Mouse (Mus musculus) hindbrain, embryonic 11.5 days (tissue): ENCODE measurements at regions not wholly inside any gene's neighbourhood (a gene's known extent, or its start where the extent isn't known, plus 50 kb on each side); places are given as distances from the start of the nearest gene placed in this dataset.

Source experiments
- ATAC-seq: fragments of 200-750 bp; cut with Nextera tagmentation; 2 replicates; pipeline ENCODE4 v1.8.0; 2017; ENCODE audit warnings: mild to moderate bottlenecking, moderate TSS enrichment, moderate library complexity; ENCODE audit not compliant: low FRiP score
- DNase-seq: peaks from one replicate; pipeline ENCODE4 v3.0.0-alpha.2; 2015; ENCODE audit warnings: low spot score
- H3K27ac ChIP-seq: fragments of 300-500 bp; sonication (generic); 2 replicates; pipeline ENCODE4 v1.5.1; 2014; ENCODE audit warnings: mild to moderate bottlenecking, low read depth, low read length
- H3K27me3 ChIP-seq: fragments of 300-500 bp; sonication (generic); 2 replicates; pipeline ENCODE4 v1.6.1; 2014; ENCODE audit warnings: mild to moderate bottlenecking, low read length, moderate library complexity, mixed read lengths; ENCODE audit not compliant: control insufficient read depth, insufficient read depth
- H3K36me3 ChIP-seq: fragments of 300-500 bp; sonication (generic); 2 replicates; pipeline ENCODE4 v1.6.1; 2014; ENCODE audit warnings: mild to moderate bottlenecking, low read length, moderate library complexity, mixed read lengths; ENCODE audit not compliant: control insufficient read depth, insufficient read depth
- H3K4me1 ChIP-seq: fragments of 300-500 bp; sonication (generic); replicated peaks from 2 replicates; pipeline ENCODE4 v1.6.1; 2014; ENCODE audit warnings: low read length, mixed read lengths; ENCODE audit not compliant: control insufficient read depth, insufficient read depth
- H3K4me2 ChIP-seq: fragments of 300-500 bp; sonication (generic); replicated peaks from 2 replicates; pipeline ENCODE4 v1.6.1; 2014; ENCODE audit warnings: mild to moderate bottlenecking, low read depth, low read length
- H3K4me3 ChIP-seq: fragments of 300-500 bp; sonication (generic); 2 replicates; pipeline ENCODE4 v1.5.1; 2014; ENCODE audit warnings: low read depth, low read length
- H3K9ac ChIP-seq: fragments of 300-500 bp; sonication (generic); 2 replicates; pipeline ENCODE4 v1.6.1; 2014; ENCODE audit warnings: low read depth, low read length
- H3K9me3 ChIP-seq: fragments of 300-500 bp; sonication (generic); 2 replicates; pipeline ENCODE4 v1.6.1; 2016; ENCODE audit warnings: low read length; ENCODE audit not compliant: control insufficient read depth
- WGBS: fragments of 180-500 bp; shearing (Covaris S2); extraction: QIAGEN DNeasy Blood & Tissue Kit; methylation state at CpG from one replicate; pipeline ENCODE4 v1.1.7; 2014; 5-methylcytosine and 5-hydroxymethylcytosine counted together

DNA sequence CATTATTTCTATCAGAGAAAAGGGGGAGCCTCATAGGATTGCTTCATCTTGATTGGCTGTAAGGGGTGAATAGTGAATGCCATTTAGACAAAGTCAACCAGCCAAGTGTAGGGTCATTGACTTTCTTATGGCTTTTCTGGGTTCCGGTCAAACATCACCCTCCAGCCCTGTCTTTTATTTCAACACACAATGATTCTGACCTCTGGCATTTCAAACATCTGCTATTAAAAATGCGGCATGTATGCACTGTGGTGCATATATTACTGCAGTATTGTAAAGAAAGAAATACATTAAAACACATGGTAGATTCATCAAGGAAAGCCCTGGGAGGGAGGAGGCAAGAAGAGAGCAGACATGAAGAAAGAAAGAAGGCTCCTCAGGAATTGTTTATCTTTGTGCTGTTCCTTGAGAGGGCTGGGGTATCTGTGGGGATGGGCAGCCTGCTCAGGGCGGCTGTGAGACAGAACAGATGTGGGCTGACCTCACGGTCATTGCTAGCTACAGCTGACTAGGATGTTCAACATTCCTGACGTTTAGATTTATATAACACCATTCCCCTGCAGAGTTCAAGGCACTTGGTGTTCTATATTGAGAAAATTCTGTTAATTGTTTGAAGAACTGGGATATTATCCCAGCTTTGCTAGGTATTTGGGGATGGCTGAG, 303.5 kb upstream of the Ppp2r3a start:
- Histone ChIP-seq H3K4me1 (0 out of 2 replicates have a peak, but pooled peaks cover 2% of the 10 kb centered on the region), H3K4me2 (no peak overlapping the region), H3K36me3 (no peaks in the 10 kb centered on the region), H3K27ac (no peak overlapping the region), H3K9me3 (no peaks in the 10 kb centered on the region), H3K27me3 (no peaks in the 10 kb centered on the region), H3K4me3 (no peak overlapping the region), H3K9ac (no peak overlapping the region)
- DNase-seq (no peak), ATAC-seq (no peak)
- 38% methylated on average over 5 of the region's 5 CpGs for WGBS

DNA sequence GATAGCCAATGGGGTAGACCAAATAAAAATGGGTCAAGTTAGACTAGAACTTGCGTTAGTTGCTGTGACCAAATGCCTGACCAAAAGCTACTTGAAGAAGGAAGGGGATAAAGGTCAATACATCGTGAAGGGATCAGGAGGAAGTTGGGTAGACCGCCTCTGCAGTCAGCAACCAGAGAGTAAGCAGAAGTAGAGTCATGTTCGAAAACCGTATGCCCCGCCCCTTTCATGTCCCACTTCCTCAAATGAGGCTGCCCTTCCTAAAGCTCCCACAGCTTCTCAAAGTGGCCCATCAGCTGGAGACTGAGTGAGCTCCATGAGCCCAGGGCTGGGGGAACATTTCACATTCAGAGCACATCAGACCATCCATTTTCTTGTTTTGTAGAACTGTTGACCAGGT, 301.2 kb upstream of the Ppp2r3a start:
- Histone ChIP-seq H3K9me3 (no peaks in the 10 kb centered on the region), H3K4me1 (0 out of 2 replicates have a peak, but pooled peaks cover 2% of the 10 kb centered on the region), H3K4me3 (no peak overlapping the region), H3K4me2 (no peak overlapping the region), H3K36me3 (no peaks in the 10 kb centered on the region), H3K9ac (no peak overlapping the region), H3K27ac (no peak overlapping the region), H3K27me3 (no peaks in the 10 kb centered on the region)
- DNase-seq (no peak), ATAC-seq (no peak)
- WGBS: 91% methylated on average over 6 of the region's 6 CpGs

DNA sequence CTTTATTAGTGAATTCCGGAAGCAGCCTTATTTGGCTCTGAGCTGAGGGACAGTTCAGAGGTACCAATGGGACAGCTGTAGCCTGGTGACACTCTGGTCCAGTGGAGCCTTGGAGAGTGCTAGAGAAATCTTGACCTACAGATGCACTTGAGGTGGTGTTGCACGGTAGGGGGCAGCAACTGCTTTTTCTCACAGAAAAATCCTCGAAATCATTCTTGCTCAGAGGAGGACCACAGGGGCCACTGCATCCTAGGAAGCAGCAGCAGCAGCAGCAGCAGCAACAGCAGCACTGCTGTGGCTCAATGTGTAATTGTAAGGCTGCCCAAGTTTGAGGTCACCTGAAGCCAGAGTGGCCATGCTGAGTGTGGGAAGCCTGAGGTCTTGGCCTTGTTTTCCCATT, 299.7 kb upstream of the Ppp2r3a start:
- no peak overlapping the region for H3K9ac ChIP-seq
- H3K27ac ChIP-seq: no peak overlapping the region
- no peaks in the 10 kb centered on the region for H3K36me3 ChIP-seq
- H3K4me2 ChIP-seq: no peak overlapping the region
- H3K4me3 ChIP-seq: no peak overlapping the region
- 0 out of 2 replicates have a peak, but pooled peaks cover 2% of the 10 kb centered on the region for H3K4me1 ChIP-seq
- 67% methylated on average over 3 of the region's 3 CpGs for WGBS
- DNase-seq (no peak), ATAC-seq (no peak)
- H3K27me3 ChIP-seq: no peaks in the 10 kb centered on the region
- H3K9me3 ChIP-seq: no peaks in the 10 kb centered on the region

DNA sequence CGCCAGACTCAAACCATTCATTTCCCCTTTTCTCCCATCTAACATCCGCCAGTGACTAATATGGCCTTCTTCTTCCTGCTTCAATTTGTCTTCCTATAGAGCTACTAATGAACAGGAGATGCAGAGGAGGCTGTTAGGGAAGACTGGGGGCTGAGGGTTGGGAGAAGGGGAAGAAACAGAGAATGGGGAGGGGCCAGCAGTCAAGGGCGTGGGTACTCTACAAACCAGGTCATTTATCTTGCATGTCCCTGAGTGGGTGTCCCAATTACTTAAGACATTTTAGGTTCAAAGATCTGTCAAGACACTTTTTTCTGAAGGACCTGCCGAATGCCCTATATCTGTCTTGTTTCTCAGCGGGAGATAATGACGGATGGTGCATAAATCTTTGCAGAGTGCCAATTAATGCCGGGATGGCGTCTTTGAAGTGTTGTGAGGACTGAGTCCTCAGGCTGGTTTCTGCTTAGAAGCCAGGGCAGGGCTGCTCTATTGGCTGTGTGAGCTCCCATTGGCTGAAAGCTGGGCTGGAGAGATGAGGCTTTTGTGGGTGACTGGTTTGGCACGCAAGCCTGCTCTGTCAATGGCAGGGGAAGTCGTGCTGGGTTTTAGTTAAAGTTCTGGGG, 294.7 kb upstream of the Ppp2r3a start:
- DNase-seq (no peak), ATAC-seq (no peak)
- no peaks in the 10 kb centered on the region for H3K36me3 ChIP-seq
- no peaks in the 10 kb centered on the region for H3K4me1 ChIP-seq
- no peaks in the 10 kb centered on the region for H3K9me3 ChIP-seq
- no peak overlapping the region for H3K9ac ChIP-seq
- no peaks in the 10 kb centered on the region for H3K27me3 ChIP-seq
- H3K27ac ChIP-seq: no peak overlapping the region
- H3K4me3 ChIP-seq: no peak overlapping the region
- 61% methylated on average over 10 of the region's 10 CpGs for WGBS
- H3K4me2 ChIP-seq: no peak overlapping the region

DNA sequence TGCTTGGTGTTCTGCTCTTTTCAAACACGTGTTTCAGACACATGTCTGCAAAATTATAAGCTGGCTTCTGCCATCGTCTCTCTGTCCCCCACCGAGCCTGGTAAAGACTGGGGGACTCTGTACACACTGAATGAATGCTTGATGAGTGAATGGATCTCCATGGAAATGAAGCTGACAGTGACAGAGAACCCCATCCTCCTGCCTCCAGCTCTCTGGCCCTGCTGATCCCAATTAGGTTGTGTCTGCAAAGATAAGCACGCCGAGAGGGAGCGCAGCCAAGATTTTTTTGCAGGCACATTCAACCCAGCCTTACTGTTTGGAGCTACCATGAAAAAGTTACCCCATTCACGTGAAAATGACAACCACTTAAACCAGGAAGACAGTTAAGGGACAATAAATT, 266.5 kb upstream of the Ppp2r3a start:
- Histone ChIP-seq H3K4me1 (no peaks in the 10 kb centered on the region), H3K27ac (no peak overlapping the region), H3K4me3 (no peak overlapping the region), H3K27me3 (no peaks in the 10 kb centered on the region), H3K9ac (no peak overlapping the region), H3K36me3 (no peaks in the 10 kb centered on the region), H3K4me2 (no peak overlapping the region), H3K9me3 (no peaks in the 10 kb centered on the region)
- ATAC-seq: no peak
- DNase-seq: peak; percentile 6
- 54% methylated on average over 7 of the region's 7 CpGs for WGBS

DNA sequence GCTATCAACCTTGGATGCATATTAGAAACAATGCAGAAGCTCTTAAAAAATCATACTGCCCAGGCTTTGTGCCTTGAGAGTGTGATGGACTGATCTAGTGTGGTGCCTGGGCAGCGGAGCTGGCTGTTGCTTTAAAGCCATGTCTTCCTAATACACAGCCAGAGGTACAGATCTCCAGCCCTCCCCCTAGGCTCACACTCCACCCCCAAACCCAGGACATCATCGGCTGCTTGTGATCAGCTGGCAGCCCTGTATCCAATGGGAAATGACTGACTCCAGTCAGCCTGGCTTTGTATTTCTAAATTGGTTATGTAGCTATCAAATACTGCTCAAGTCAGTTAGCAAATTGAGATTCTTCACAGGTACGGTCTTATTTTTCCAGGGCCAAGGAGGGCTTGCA, 259.2 kb upstream of the Ppp2r3a start:
- H3K4me1 ChIP-seq: no peaks in the 10 kb centered on the region
- no peaks in the 10 kb centered on the region for H3K9me3 ChIP-seq
- no peak overlapping the region for H3K9ac ChIP-seq
- ATAC-seq (no peak), DNase-seq (no peak)
- no peak overlapping the region for H3K4me2 ChIP-seq
- WGBS: 78% methylated on average over 3 of the region's 3 CpGs
- no peak overlapping the region for H3K4me3 ChIP-seq
- H3K27ac ChIP-seq: no peak overlapping the region
- no peaks in the 10 kb centered on the region for H3K27me3 ChIP-seq
- no peaks in the 10 kb centered on the region for H3K36me3 ChIP-seq

DNA sequence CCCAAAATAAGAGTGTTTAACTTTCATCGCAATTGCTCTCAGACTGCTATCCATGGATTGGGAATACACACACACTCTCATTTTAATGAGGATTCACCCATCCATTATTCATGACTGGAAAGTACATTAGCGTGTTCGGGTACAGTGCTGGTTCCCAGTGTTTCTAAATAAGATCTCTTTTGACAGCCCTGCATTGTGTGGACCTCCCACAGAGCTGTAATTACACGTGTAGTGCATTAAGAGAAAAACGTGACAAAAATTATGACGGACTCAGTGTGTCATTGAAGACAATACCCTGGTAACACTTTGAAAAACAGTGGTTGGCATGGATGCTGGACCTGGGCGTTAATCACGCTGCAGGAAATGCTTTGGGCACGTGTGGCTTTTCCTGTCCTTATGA, 257.6 kb upstream of the Ppp2r3a start:
- H3K9ac ChIP-seq: no peak overlapping the region
- H3K36me3 ChIP-seq: no peaks in the 10 kb centered on the region
- no peak overlapping the region for H3K4me2 ChIP-seq
- no peak for DNase-seq
- no peak for ATAC-seq
- no peaks in the 10 kb centered on the region for H3K27me3 ChIP-seq
- no peaks in the 10 kb centered on the region for H3K9me3 ChIP-seq
- WGBS: 76% methylated on average over 9 of the region's 9 CpGs
- no peak overlapping the region for H3K27ac ChIP-seq
- H3K4me1 ChIP-seq: no peaks in the 10 kb centered on the region
- no peak overlapping the region for H3K4me3 ChIP-seq

DNA sequence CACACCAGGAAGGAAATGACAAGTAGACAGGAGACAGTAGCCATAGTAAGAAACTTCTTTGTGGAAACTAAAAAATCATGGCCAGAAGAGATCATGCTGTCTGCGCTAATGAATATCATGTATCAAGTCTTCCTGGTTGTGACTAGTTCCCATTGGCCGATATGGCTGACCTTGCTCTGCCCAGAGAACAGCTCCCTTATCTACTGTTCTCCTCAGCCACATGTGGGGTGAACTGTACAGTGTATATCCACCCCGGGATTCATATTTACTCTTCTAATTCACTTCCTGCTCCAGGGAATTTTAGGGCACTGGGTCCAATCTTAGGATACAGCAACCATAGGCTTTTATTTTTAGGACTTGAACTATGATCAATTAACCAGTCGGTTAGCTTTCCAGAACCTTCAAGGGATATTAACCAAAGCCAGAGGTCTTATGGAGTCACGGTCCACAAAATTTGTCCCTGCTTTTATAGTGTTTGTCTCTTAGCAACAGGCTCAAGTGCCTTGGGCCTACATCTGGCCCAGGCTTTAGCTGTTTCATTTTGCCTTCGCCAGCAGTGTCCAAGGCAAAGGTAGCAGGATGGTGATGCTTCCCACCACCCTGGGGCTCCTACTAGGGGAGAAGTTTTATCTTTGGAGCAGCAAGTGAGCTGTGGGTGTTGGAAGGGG, 255.6 kb upstream of the Ppp2r3a start:
- WGBS: 89% methylated on average over 6 of the region's 6 CpGs
- ATAC-seq: no peak
- H3K27me3 ChIP-seq: no peaks in the 10 kb centered on the region

More for the DNA sequence above, 255.6 kb upstream of the Ppp2r3a start:
- Histone ChIP-seq H3K27ac (no peak overlapping the region), H3K4me3 (no peak overlapping the region), H3K36me3 (no peaks in the 10 kb centered on the region), H3K4me1 (no peaks in the 10 kb centered on the region), H3K9ac (no peak overlapping the region), H3K9me3 (no peaks in the 10 kb centered on the region), H3K4me2 (no peak overlapping the region)
- no peak for DNase-seq
